1 mouse cellular context compared by ENCODE assay signal in the genomic region with DNA sequence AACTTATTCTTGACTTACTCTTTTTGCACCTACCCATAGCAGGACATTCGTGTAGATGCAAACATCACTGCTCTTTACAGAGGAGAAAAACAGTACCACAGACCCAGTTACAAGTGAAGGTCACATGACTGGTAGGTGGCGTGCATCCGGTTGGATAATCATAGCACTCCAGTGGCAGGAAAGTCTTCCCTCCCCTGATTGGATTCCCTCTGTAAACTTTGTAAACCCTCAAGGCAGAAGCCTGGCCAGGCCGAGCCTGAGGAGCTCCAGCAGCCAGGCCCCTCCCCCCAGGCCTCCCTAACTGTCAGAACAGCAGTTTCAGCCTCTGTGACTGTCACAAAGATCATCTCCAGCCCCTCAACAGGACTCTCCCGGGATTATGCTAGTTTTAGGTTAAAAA.
TF ChIP-seq lines count a peak whose summit lies in the region.

No protein-coding gene starts in this region.

TF ChIP-seq in MEL, 35 proteins besides CTCF, POLR2A, EP300 and RAD21 (continued from another document):
- peak; percentile 93 for TF ChIP-seq USF1 (IDR thresholded peaks at IDR 0.05; ENCODE audit: low read depth, low read length)
- TF ChIP-seq TAL1 (IDR thresholded peaks at IDR 0.05; ENCODE audit: low read length), result peak; percentile 44; the same call in 1 of the 2 replicates
- TF ChIP-seq GATA1 (IDR thresholded peaks at IDR 0.05; ENCODE audit: low read depth, low read length), result no peak
- TF ChIP-seq MYB (IDR thresholded peaks at IDR 0.05; ENCODE audit: low read depth, low read length), result peak; percentile 39; the same call in 1 of the 2 replicates
- TF ChIP-seq ETS1 (IDR thresholded peaks at IDR 0.05; ENCODE audit: low read depth, low read length), result peak; percentile 16; the same call in 1 of the 2 replicates
- no peak for TF ChIP-seq MAX (IDR thresholded peaks at IDR 0.05; ENCODE audit: low read length)
- no peak for TF ChIP-seq BHLHE40 (IDR thresholded peaks at IDR 0.05; ENCODE audit: borderline replicate concordance, low read depth, low read length)
- peak in 1 of 2 experiments; percentile 66; a peak in 1 of 4 replicates for TF ChIP-seq USF2 (IDR thresholded peaks at IDR 0.05; ENCODE audit: borderline replicate concordance in 1 of 2, insufficient read depth in 1 of 2, low read depth in 1 of 2, low read length in 2 of 2)
